Mouse (Mus musculus): ENCODE results near the gene Setd1b. TPM values are rescaled to one million over a fixed set of nuclear protein-coding genes. Genes with fewer than 3 reads are reported as not detected.
A peak's percentile ranks its signal among the peaks of the same experiment; 100 is the strongest.

Gene Setd1b
- total RNA-seq, 2 experiments from 2014 or later = 3.1 to 27.5 TPM

DNA sequence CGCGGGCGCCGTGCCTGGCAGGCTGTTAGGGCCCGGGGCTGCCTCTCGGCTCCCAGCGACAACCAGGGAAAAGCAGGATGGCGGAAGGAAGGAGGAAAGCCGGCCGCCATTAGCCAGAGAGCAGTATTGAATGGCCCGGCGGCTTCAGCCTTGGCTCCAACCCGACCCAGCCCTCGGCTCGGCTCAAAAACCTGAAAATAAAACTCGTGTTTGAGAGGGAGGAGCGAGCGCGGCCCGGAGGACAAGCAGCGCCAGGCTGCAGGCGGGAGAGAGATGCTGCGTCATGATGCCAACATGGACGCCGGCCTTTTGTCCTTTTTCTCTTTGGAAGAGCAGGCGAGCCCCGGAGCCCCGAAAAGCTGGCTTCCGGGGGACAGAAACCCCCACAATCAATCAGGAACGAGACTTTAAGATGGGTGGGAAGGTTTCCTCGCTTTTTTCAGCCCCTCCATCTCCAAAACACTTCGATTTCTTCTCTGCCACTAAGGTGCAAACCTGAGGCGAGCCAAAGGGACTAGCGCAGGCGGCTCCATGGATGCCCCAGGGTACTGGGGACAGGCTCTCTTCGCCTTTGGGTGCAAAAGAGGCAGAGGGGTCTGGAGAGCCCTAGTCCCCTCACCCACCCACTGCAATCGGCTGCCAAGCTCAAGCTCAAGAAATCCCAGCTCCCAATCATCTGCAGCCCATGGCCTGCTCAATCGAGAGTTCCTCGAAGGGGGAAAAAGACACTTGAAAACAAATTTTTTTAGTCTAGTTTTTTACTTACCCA, 2.9 kb upstream of the Setd1b start:
- peak; percentile 12; the same call in 1 of the 2 replicates for ATAC-seq (replicated peaks; ENCODE audit: poor library complexity)

DNA sequence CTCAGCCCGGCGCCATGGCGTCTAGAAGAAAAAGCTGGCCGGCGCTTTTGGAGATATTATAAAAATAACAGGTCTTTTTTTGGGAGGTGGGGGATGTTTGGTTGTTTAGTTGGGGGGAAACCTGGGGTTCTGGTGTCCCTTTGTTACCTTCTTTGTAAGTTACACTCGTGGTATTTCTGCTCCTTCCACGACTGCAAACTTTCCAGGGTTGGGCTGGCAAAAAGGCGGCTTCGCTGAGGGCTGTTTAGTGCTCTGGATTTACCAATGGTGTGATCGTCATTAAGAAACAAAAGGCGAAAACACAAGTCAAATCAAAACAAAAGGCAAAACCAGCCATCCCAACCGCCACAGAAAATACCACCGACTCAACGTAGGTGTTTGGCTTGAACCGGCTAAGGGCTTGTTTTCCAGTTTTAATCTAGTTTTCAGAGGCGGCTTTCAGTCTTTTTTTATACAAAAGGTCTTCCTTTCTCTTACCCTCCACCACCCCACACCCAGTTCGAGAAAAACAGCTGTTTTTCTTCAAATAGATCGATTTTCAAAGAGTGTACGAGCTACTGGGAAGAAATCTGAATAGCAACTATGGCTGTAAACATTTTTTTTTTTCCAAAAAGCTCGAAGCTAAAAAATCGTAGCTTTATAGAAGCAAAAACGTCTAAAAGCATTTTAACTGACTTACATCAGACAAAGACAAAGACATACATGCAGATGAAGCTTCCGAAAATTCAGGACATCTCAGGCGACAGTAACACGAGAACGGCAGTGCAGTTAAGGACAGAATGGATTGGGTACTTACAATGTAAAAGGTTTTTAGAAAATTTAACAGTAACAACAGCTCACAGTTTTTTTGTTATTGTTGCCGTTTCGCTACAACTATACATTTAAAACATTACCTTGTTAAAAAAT, 2.0 kb upstream of the Setd1b start:
- ATAC-seq (replicated peaks; ENCODE audit: poor library complexity) = no peak

DNA sequence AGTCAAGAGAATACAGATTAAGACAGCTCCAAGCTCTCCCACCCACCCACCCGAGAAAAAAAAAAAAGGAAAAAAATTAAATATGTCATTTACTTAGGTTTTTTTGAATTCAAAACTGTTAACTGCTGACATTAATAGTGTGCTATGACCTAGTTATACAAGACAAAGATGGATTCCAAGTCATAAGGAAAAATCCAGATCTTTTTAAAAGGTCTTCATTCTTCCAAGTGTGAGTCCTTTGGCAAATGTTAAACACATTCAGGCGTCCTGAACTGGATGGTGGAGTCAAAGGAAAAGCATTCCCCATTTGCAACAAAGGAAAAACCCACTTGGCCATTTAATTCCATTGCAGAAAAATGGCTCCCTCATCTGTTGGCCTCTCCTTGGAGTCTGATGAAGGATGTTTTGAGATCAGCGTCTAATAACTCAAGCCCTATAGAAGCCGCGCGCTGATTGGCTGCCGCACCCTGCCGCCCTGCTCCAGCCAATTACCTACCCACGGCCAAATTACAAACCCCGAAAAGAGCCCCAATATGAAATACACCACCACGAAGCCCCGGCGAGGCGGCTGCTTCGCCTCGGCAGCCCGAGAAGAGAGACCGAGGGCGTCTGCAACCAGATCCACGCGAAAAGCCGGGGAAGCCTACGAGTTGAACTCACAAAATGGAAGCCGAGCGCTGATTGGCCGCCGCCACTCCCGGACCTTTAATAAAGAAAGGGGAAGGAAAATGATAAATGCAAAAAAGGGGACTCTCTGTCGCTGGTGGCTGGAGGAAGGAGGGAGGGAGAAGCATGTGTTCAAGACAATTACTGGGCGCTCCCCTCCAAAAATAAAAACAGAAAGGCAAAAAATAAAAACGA, 1.1 kb upstream of the Setd1b start:
- peak; percentile 45 for ATAC-seq (replicated peaks; ENCODE audit: poor library complexity)

DNA sequence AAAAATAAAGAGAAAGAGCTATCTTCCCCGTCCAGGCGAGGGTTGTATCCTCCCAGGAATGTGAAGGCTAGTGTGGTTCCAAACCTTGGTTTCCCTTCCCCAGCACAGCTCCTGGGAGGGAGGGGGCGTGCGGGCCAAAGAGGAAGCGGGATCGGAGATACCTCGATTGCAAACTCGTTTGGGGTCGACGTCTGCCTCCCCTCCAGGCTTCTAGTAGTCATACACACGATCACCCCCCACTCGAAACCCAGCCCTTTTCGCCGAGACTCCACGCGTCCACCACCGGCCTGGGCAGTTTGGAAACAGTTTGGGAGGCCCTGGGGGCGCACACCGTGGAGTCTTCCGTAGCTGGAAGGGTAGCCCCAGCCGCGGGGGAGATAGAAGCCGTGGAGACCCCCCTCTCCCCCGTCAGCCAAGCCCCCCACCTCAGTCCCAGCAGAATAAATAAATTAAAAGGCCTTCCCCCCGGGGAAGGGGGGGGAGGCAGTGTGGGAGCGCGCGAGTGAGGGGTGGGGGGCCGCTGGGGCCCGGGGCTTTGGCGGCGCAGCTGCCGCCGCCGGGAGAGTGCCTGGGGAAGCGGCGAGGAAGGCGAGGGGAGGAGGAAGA, 335 bp upstream of the Setd1b start:
- peak; percentile 15; the same call in 1 of the 2 replicates for ATAC-seq (replicated peaks; ENCODE audit: poor library complexity)

DNA sequence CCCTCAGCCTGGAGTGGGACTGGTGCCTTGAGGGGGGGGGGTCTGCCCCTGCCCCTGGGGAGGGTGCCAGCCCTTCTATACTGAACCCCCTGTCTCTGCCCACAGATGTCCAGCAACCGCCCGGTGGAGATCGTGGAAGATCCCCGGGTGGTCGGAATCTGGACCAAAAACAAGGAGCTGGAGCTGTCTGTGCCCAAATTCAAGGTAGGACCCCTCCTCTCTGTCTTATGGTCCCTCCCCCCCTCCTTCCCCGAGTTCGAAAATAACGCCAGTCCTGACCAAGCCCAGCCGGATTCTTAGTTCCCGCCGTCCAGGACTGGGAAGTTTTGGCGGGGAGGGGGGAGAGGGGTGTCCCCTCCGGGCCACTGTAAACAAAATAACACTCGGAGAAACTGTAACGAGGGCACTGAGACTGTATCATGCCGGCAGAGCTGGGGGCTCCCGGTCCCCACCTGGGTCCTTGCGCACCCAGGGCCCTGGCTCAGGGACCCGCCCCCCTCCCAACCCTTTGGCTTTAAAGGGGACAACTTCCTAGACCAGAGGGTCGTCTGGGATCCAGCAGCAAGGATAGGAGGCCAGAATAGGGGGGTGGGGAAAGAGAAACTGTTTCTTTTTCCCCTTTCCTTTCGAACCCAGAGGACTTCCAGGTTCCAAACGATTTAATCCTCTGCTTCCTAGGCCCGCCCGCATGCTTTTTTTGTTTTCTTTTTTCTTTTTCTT, 1.4 kb downstream of the Setd1b start:
- ATAC-seq (replicated peaks; ENCODE audit: poor library complexity) = no peak

DNA sequence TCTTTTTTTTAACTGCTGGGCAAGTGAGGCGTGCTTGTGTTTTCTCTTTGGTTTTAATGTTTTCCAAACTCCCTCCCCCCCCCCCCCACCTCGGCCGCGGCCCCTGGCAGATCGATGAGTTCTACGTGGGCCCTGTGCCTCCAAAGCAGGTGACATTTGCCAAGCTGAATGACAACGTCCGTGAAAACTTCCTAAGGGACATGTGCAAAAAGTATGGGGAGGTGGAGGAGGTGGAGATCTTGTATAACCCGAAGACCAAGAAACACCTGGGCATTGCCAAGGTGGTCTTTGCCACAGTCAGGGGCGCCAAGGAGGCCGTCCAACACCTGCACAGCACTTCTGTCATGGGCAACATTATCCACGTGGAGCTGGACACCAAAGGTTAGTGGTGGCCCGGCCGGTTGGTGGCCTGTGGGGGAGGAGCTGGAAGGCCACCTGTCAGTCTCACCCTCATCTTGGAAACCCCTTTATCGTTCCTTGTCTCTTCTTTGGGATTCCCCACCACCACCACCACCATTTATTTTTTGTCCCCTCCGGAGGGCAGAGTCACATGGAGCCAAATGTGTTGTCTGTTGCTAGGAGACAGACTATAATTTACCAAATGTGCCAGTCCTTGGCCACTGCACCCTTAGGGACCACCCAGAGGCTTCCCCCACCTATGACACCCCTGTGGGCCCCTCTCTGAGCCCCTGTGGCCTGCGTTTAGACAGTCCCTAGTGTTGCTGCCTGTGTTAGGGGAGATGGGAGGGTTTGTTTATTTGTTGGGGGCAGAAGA, 2.2 kb downstream of the Setd1b start:
- ATAC-seq (replicated peaks; ENCODE audit: poor library complexity) = no peak

DNA sequence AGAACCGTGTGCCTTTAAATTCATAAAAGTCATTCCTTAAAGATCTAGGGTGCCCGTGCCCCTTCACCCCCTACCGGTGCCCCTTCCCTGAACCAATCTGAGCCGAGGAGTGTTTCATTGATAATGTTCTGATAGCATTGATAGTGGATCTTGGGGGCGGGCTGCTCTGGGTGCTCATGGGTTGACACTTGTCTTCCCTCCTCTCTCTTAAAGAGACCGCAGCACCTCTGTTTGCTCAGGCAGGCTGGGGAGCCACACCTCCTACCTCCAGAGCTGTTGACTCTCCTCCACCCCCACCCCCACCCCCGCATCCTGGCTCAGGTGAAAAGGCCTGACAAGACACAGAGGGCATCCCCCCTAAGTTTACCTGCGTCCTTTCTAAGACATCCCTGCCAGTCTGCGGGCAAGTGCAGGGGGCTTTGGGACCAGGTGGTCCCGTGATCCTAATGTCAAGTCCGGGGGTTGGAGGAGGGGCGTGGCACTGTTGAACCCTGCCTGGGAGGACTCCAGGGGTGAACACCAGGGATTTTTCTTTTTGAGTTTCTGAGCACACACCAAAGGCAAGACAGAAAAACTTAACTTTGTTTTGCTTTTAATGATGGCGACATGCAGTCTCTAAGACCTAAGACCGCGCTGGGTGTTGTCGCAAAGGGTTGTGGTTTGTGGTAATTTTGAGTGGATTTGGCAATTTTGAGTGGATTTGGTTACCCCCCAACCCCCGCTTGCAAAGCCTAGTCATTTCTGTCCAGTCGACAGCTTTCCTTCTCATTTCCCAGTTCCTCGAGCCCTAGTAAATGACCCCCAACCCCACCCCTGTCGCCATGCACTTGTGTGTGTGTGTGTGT, 3.0 kb downstream of the Setd1b start:
- no peak for ATAC-seq (replicated peaks; ENCODE audit: poor library complexity)

DNA sequence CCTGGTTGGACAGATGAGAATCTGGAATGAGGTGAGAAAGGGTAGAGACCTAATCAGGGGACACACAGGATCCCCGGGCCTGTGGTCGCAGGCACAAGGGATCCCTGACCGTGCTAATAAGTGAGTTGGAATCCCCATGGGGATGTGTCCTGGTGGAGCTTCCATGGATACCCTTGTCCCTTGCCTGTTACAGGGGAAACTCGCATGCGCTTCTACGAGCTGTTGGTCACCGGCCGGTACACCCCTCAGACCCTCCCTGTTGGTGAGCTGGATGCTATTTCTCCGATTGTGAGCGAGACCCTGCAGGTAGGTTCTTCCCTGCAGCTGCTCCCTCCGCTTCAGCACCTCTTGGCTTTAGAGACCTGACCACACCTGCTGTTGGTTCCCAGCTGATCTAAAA, 4.4 kb downstream of the Setd1b start:
- ATAC-seq (replicated peaks; ENCODE audit: poor library complexity) = no peak

DNA sequence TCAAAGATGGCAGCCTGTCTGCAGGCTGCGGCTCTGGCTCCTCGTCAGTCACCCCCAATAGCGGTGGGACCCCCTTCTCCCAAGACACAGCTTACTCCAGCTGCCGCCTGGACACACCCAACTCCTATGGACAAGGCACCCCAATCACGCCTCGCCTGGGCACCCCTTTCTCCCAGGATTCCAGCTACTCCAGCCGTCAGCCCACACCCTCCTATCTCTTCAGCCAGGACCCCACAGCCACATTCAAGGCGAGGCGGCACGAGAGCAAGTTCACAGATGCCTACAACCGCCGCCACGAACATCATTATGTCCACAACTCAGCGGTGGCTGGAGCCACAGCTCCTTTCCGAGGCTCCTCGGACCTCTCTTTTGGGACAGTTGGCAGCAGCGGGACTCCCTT, 5.6 kb downstream of the Setd1b start:
- ATAC-seq (replicated peaks; ENCODE audit: poor library complexity) = no peak

DNA sequence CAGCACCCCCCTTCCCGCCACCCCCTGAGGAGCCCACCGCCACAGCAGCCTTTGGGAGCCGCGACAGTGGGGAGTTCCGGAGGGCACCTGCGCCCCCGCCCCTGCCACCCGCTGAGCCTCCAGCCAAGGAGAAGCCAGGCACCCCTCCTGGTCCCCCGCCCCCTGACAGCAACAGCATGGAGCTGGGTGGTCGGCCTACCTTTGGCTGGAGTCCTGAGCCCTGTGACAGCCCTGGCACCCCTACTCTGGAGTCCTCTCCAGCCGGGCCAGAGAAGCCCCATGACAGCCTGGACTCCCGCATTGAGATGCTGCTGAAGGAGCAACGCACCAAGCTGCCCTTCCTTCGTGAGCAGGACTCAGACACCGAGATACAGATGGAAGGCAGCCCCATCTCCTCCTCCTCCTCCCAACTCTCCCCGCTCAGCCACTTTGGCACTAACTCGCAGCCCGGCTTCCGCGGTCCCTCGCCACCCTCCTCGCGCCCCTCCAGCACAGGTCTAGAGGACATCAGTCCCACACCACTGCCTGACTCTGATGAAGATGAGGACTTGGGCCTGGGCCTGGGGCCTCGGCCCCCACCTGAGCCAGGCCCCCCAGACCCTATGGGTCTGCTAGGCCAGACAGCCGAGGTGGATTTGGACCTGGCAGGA, 6.2 kb downstream of the Setd1b start:
- ATAC-seq (replicated peaks; ENCODE audit: poor library complexity) = no peak

DNA sequence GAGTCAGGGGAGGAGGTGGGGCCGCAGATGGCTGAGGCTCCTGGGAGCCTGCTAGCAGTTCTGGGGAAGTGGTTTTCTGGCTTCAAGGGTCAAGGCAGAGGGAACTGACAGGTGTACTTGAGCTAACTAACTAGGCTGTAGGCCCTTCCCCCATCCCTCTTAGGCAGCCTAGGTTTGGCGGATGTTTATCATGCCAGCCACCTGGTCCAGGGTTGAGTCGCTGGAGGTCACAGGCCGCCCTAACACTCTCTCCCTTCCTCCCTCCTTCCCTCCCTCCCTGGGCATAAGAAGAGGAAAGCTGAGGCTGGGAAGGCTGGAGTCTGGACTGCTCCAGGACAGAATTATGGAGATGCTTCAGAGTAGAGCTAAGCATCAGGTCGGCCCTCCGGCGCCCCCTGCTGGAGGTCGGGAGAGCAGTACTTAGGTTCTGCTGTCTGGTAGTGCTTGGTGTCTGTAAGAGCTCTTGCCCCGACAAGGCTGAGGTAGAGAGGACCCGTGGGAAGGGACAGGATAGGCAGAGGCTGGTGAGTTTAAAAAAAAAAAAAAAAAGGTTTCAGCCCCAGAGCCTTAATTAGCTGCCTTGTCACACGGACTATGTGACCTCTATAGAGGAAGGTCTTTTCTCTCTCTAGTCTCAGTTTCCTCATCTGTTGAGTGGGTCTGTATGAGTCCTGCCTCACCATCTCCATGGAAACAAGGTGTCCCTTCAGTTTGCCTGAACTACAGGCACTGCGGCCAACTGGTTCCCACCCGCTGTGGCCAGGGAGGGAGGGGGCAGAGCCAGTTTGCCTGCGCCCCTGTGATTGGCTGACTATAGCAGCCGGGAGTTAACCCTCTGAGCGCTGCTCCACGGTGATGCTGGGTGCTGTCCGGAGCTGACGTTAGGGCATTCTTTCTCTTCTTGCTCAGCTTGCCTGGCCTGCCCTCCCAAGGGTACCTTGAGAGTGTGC, 7.7 kb downstream of the Setd1b start:
- ATAC-seq (replicated peaks; ENCODE audit: poor library complexity) = peak; percentile 68

DNA sequence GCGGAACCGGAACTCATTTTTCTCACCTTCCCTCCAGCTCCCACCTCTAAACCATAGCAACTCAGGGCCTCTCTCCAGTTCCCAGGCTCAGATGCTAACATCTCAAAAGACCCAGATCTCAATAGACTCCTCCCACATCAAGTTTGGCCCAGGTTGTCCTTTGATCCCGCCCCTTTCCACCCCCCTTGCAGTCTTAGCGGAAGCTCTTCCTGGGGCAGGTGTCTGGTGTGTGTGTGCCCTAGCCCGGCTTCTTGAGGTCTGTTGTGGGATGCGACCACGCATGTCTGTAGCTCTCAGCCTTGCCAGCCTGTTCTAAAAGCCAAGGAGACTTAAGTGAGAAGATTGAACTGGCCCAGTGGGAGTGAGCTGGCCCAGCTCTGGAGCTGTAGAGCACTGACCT, 8.6 kb downstream of the Setd1b start:
- no peak for ATAC-seq (replicated peaks; ENCODE audit: poor library complexity)

DNA sequence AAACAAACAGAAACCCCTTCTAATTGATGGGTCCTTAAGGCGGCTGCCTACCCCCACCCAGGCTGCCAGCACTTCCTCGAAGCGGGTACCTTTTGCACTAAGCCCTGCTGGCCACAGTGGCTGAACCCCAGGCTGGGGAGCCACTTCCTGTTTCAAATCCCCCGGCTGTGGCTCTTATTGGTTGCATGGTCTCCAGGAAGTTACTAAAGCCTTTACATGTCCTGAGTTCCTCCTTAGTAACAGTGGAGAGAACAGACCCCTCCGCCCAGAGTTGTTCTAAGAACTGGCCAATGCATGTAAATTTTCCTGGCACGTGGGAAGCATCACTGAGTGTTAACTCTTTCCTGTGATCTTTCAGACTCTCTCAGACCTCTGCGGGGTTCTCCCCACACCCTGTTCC, 9.1 kb downstream of the Setd1b start:
- ATAC-seq (replicated peaks; ENCODE audit: poor library complexity) = peak; percentile 71

DNA sequence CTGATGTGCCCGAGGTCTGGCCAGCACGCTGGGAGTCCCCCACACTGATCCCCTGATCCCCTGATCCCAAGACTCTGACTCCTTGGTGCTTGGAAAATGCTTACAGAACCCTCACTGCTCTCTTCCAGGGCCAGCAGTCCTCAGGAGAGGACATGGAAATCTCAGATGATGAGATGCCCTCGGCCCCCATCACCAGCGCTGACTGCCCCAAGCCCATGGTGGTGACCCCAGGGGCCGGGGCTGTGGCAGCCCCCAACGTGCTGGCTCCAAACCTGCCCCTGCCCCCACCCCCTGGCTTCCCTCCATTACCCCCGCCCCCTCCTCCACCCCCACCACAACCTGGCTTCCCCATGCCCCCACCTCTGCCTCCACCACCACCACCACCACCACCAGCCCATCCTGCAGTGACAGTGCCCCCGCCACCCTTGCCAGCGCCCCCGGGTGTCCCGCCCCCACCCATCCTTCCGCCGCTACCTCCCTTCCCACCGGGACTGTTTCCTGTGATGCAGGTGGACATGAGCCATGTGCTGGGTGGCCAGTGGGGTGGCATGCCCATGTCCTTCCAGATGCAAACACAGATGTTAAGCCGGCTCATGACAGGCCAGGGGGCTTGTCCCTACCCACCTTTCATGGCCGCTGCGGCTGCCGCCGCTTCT, 9.8 kb downstream of the Setd1b start:
- ATAC-seq (replicated peaks; ENCODE audit: poor library complexity) = no peak

DNA sequence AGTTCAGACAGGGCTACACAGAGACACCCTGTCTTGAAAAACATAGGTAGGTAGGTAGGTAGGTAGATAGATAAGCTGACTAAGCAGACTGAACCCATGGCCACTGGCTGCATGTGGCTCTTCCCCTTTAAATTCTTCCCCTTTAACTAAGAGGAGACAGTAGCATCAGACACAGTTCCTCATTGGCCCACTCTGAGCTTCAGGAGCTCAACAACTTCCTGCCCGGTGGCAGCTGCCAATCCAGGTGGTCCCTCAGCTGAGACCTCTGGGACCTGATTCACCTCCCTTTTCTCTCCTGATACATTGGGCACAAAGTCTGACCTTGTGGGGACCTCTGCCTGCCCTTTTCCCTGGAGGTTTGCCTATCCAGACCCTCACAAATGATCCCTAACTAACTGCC, 10.9 kb downstream of the Setd1b start:
- no peak for ATAC-seq (replicated peaks; ENCODE audit: poor library complexity)

DNA sequence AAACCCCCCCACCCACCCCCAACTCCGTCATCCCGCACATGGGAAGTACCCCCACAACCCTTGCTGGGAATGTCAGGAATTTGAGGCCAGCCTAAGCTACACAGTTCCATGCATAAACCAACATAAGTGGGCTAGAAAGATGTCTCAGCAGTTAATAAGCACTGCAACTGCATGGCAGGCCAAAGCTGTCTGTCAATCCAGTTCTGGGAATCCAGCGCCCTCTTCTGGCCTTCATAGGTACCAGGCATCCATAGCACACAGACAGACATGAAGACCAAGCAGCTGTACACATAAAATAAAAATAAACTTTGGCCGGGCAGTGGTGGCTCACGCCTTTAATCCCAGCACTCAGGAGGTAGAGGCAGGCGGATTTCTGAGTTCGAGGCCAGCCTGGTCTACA, 13.4 kb downstream of the Setd1b start:
- peak; percentile 72 for ATAC-seq (replicated peaks; ENCODE audit: poor library complexity)
